Mouse (Mus musculus): ENCODE data around the gene Rbms3. TPM values are rescaled to one million over a fixed set of nuclear protein-coding genes. Genes with fewer than 3 reads are reported as not detected.

The Rbms3 gene
- polyA plus RNA-seq, 1 experiment from 2014 or later = 127 TPM

GRCm38 (mm10) chr9:116922561-116922960, 707.2 kb downstream of the Rbms3 start:
- H3K9ac ChIP-seq = no peak overlapping the region
- H3K27ac ChIP-seq (replicated peaks) = no peak overlapping the region
- peaks cover 11% of the 10 kb centered on the region for H3K4me1 ChIP-seq (replicated peaks)
- H3K36me3 ChIP-seq = no peaks in the 10 kb centered on the region
- H3K4me2 ChIP-seq = no peak overlapping the region
- H3K9me3 ChIP-seq = no peaks in the 10 kb centered on the region
- no peak for ATAC-seq (ENCODE audit: low read depth)
- H3K27me3 ChIP-seq = peaks cover 53% of the 10 kb centered on the region
- H3K4me3 ChIP-seq = no peak overlapping the region
- WGBS = 83% methylated on average over 3 of the region's 3 CpGs

GRCm38 (mm10) chr9:116919441-116920019, 710.2 kb downstream of the Rbms3 start:
- H3K4me1 ChIP-seq (replicated peaks) = peaks cover 15% of the 10 kb centered on the region
- H3K27me3 ChIP-seq = peaks cover 79% of the 10 kb centered on the region
- no peak overlapping the region for H3K4me3 ChIP-seq
- H3K9ac ChIP-seq = no peak overlapping the region
- 16% methylated on average over 12 of the region's 12 CpGs for WGBS
- peak; percentile 79 for ATAC-seq (ENCODE audit: low read depth)
- no peaks in the 10 kb centered on the region for H3K36me3 ChIP-seq
- no peak overlapping the region for H3K27ac ChIP-seq (replicated peaks)
- H3K4me2 ChIP-seq = no peak overlapping the region
- no peaks in the 10 kb centered on the region for H3K9me3 ChIP-seq

- H3K4me2 ChIP-seq = no peak overlapping the region
- no peaks in the 10 kb centered on the region for H3K36me3 ChIP-seq
- H3K4me3 ChIP-seq = no peak overlapping the region
- H3K27me3 ChIP-seq = peaks cover 31% of the 10 kb centered on the region
- ATAC-seq (ENCODE audit: low read depth) = no peak
- 37% methylated on average over 3 of the region's 3 CpGs for WGBS
- H3K9ac ChIP-seq = no peak overlapping the region
- H3K27ac ChIP-seq (replicated peaks) = peak overlapping the region; percentile 52; the same call in 1 of the 2 replicates
- H3K9me3 ChIP-seq = no peaks in the 10 kb centered on the region
- H3K4me1 ChIP-seq (replicated peaks) = peaks cover 20% of the 10 kb centered on the region
These were observed 717.2 kb downstream of the Rbms3 start for GRCm38 (mm10) chr9:116912493-116912847.

- H3K9ac ChIP-seq = no peak overlapping the region
- H3K4me1 ChIP-seq (replicated peaks) = peaks cover 20% of the 10 kb centered on the region
- peaks cover 27% of the 10 kb centered on the region for H3K27me3 ChIP-seq
- H3K27ac ChIP-seq (replicated peaks) = peak overlapping the region; percentile 52
- H3K9me3 ChIP-seq = no peaks in the 10 kb centered on the region
- 26% methylated on average over 2 of the region's 2 CpGs for WGBS
- no peak overlapping the region for H3K4me3 ChIP-seq
- no peaks in the 10 kb centered on the region for H3K36me3 ChIP-seq
- ATAC-seq (ENCODE audit: low read depth) = no peak
- no peak overlapping the region for H3K4me2 ChIP-seq
These were observed 717.8 kb downstream of the Rbms3 start for GRCm38 (mm10) chr9:116911781-116912492.

GRCm38 (mm10) chr9:116909511-116909910, 720.2 kb downstream of the Rbms3 start:
- 74% methylated on average over 4 of the region's 4 CpGs for WGBS
- no peak overlapping the region for H3K9ac ChIP-seq
- peaks cover 16% of the 10 kb centered on the region for H3K4me1 ChIP-seq (replicated peaks)
- H3K27me3 ChIP-seq = peaks cover 3% of the 10 kb centered on the region; the same call in 1 of the 2 replicates
- no peaks in the 10 kb centered on the region for H3K9me3 ChIP-seq
- H3K4me3 ChIP-seq = no peak overlapping the region
- no peaks in the 10 kb centered on the region for H3K36me3 ChIP-seq
- no peak for ATAC-seq (ENCODE audit: low read depth)
- no peak overlapping the region for H3K4me2 ChIP-seq
- no peak overlapping the region for H3K27ac ChIP-seq (replicated peaks)

- Histone ChIP-seq H3K9ac (no peak overlapping the region), H3K9me3 (no peaks in the 10 kb centered on the region), H3K36me3 (no peaks in the 10 kb centered on the region), H3K4me3 (no peak overlapping the region), H3K4me1 (replicated peaks) (peaks cover 24% of the 10 kb centered on the region), H3K27me3 (no peaks in the 10 kb centered on the region), H3K27ac (replicated peaks) (no peak overlapping the region), H3K4me2 (no peak overlapping the region)
- ATAC-seq (ENCODE audit: low read depth) = no peak
- 77% methylated on average over 4 of the region's 4 CpGs for WGBS
These were observed 722.8 kb downstream of the Rbms3 start for GRCm38 (mm10) chr9:116906955-116907354.

- no peak overlapping the region for H3K4me2 ChIP-seq
- 78% methylated on average over 2 of the region's 2 CpGs for WGBS
- no peak overlapping the region for H3K4me3 ChIP-seq
- ATAC-seq (ENCODE audit: low read depth) = no peak
- H3K27ac ChIP-seq (replicated peaks) = no peak overlapping the region
- no peaks in the 10 kb centered on the region for H3K27me3 ChIP-seq
- no peaks in the 10 kb centered on the region for H3K36me3 ChIP-seq
- H3K4me1 ChIP-seq (replicated peaks) = peaks cover 17% of the 10 kb centered on the region; the same call in 1 of the 2 replicates
- no peaks in the 10 kb centered on the region for H3K9me3 ChIP-seq
- no peak overlapping the region for H3K9ac ChIP-seq
These were observed 724.1 kb downstream of the Rbms3 start for GRCm38 (mm10) chr9:116905646-116906045.

GRCm38 (mm10) chr9:116903304-116903993, 726.3 kb downstream of the Rbms3 start:
- Histone ChIP-seq H3K36me3 (no peaks in the 10 kb centered on the region), H3K4me3 (no peak overlapping the region), H3K4me2 (no peak overlapping the region), H3K9me3 (no peaks in the 10 kb centered on the region), H3K27ac (replicated peaks) (no peak overlapping the region), H3K9ac (no peak overlapping the region), H3K4me1 (replicated peaks) (peaks cover 22% of the 10 kb centered on the region; the same call in 1 of the 2 replicates), H3K27me3 (no peaks in the 10 kb centered on the region)
- ATAC-seq (ENCODE audit: low read depth) = no peak
- WGBS = 65% methylated on average over 11 of the region's 11 CpGs

GRCm38 (mm10) chr9:116899403-116899802, 730.3 kb downstream of the Rbms3 start:
- no peaks in the 10 kb centered on the region for H3K36me3 ChIP-seq
- no peak overlapping the region for H3K9ac ChIP-seq
- no peak overlapping the region for H3K4me2 ChIP-seq
- WGBS = 83% methylated on average over 15 of the region's 15 CpGs
- ATAC-seq (ENCODE audit: low read depth) = no peak
- no peak overlapping the region for H3K4me3 ChIP-seq
- peaks cover 22% of the 10 kb centered on the region; the same call in 1 of the 2 replicates for H3K4me1 ChIP-seq (replicated peaks)
- no peak overlapping the region for H3K27ac ChIP-seq (replicated peaks)
- no peaks in the 10 kb centered on the region for H3K9me3 ChIP-seq
- H3K27me3 ChIP-seq = no peaks in the 10 kb centered on the region

- Histone ChIP-seq H3K4me3 (no peak overlapping the region), H3K4me2 (no peak overlapping the region), H3K27ac (replicated peaks) (no peak overlapping the region), H3K36me3 (no peaks in the 10 kb centered on the region), H3K9ac (no peak overlapping the region), H3K4me1 (replicated peaks) (peaks cover 13% of the 10 kb centered on the region), H3K27me3 (no peaks in the 10 kb centered on the region), H3K9me3 (no peaks in the 10 kb centered on the region)
- no peak for ATAC-seq (ENCODE audit: low read depth)
- 89% methylated on average over 9 of the region's 9 CpGs for WGBS
These were observed 742.6 kb downstream of the Rbms3 start for GRCm38 (mm10) chr9:116886973-116887680.

GRCm38 (mm10) chr9:116885617-116886016, 744.1 kb downstream of the Rbms3 start:
- Histone ChIP-seq H3K9me3 (no peaks in the 10 kb centered on the region), H3K4me1 (replicated peaks) (peaks cover 7% of the 10 kb centered on the region), H3K9ac (no peak overlapping the region), H3K4me2 (no peak overlapping the region), H3K4me3 (no peak overlapping the region), H3K27me3 (no peaks in the 10 kb centered on the region), H3K36me3 (no peaks in the 10 kb centered on the region), H3K27ac (replicated peaks) (no peak overlapping the region)
- 70% methylated on average over 5 of the region's 5 CpGs for WGBS
- no peak for ATAC-seq (ENCODE audit: low read depth)

GRCm38 (mm10) chr9:116880503-116880902, 749.2 kb downstream of the Rbms3 start:
- Histone ChIP-seq H3K9ac (no peak overlapping the region), H3K9me3 (0 out of 2 replicates have a peak, but pooled peaks cover 4% of the 10 kb centered on the region), H3K27me3 (no peaks in the 10 kb centered on the region), H3K4me1 (replicated peaks) (peaks cover 26% of the 10 kb centered on the region), H3K4me3 (no peak overlapping the region), H3K4me2 (no peak overlapping the region), H3K27ac (replicated peaks) (peak overlapping the region; percentile 38; the same call in 1 of the 2 replicates), H3K36me3 (no peaks in the 10 kb centered on the region)
- 77% methylated on average over 4 of the region's 4 CpGs for WGBS
- no peak for ATAC-seq (ENCODE audit: low read depth)
